In the genomic region with DNA sequence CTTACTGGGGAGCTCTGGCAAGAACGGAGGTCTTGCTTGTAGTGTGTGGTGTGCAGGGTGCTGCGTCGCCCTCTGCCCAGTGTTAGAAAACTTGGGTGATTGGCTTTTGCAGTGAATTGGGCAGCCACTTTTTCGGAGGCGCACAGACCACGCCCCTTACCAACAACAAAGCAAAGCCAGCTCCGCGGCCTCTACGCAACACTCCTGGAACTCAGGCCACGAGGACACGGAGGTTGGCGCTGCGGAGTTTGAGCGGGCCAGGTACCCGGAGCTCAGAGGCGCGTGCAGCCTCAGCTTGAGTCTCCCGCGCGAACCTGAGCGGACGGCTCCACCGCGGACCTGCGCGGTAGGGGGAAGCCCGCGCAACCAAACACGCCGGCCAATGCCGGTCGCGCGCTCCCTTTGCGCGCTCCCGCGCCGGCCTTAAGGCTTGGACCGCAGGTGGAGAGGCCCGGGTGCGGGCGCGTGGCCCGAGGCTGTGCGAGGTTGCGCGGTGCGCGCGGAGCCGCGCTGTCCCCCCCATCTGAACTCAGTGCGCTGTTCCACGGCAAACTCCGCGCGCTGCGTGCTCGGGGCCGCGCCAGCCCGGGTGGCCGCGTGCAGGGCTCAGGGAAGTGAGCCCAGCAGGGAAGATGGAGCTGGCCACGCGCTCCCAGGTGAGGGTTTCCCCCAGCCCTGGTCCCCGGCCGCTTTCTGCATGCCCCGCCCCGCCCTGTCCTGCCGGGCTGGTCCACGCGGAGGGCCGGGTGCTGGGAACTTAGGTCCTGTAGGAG, we compare ENCODE assay signal across 8 mouse cellular contexts. TPM values are rescaled to one million over a fixed set of nuclear protein-coding genes. Genes with fewer than 3 reads are reported as not detected.
DNase-seq lines count a peak whose midpoint lies in the region; ATAC-seq lines count a peak whose summit lies in the region.

No protein-coding gene starts in this region.

- under 1% methylated on average over 73 of the region's 75 CpGs for WGBS in forebrain, embryonic 15.5 days
- under 1% methylated on average over 73 of the region's 75 CpGs for WGBS in hindbrain, embryonic 12.5 days

- no peaks in the 10 kb centered on the region for H3K36me3 ChIP-seq in forebrain, embryonic 15.5 days
- no peaks in the 10 kb centered on the region for H3K36me3 ChIP-seq in hindbrain, embryonic 12.5 days

- peaks cover 4% of the 10 kb centered on the region for H3K4me1 ChIP-seq in forebrain, embryonic 15.5 days
- peaks cover 3% of the 10 kb centered on the region; the same call in 1 of the 2 replicates for H3K4me1 ChIP-seq in hindbrain, embryonic 12.5 days

- peak overlapping the region; percentile 72 for H3K4me3 ChIP-seq in forebrain, embryonic 15.5 days
- H3K4me3 ChIP-seq in hindbrain, embryonic 12.5 days = peak overlapping the region; percentile 60

- H3K9ac ChIP-seq in forebrain, embryonic 15.5 days (replicated peaks) = peak overlapping the region; percentile 80
- peak overlapping the region; percentile 71 for H3K9ac ChIP-seq in hindbrain, embryonic 12.5 days

- 0 out of 2 replicates have a peak, but pooled peaks cover 6% of the 10 kb centered on the region for H3K27me3 ChIP-seq in forebrain, embryonic 15.5 days
- H3K27me3 ChIP-seq in hindbrain, embryonic 12.5 days = peaks cover 8% of the 10 kb centered on the region; the same call in 1 of the 2 replicates

- ATAC-seq in forebrain, embryonic 15.5 days (replicated peaks) = peak; percentile 97
- peak; percentile 95 for ATAC-seq in hindbrain, embryonic 12.5 days (ENCODE audit: low FRiP score)

- 0 out of 2 replicates have a peak overlapping the region, but pooled peaks have one; percentile 34 for H3K27ac ChIP-seq in forebrain, embryonic 15.5 days (replicated peaks)
- H3K27ac ChIP-seq in hindbrain, embryonic 12.5 days = peak overlapping the region; percentile 35

- peak; percentile 87 for DNase-seq in MEL-GATA-1-ER (ENCODE audit: extremely low read depth, low read depth)
- peak; percentile 32 for DNase-seq in cerebellum, adult 11-12 months
- DNase-seq in layer of hippocampus, postnatal 25 days (ENCODE audit: extremely low spot score in 1 of 2, low spot score in 1 of 2) = peak; percentile 41 to 57
- peak; percentile 63 for DNase-seq in lung, postnatal 14 days
- peak; percentile 50 for DNase-seq in ovary, postnatal 14 days (ENCODE audit: low spot score)
- peak; percentile 76 for DNase-seq in thymus, postnatal 14 days

- peak overlapping the region; percentile 100 for H3K4me2 ChIP-seq in forebrain, embryonic 15.5 days (replicated peaks)
- peak overlapping the region; percentile 91 for H3K4me2 ChIP-seq in hindbrain, embryonic 12.5 days (replicated peaks)

- H3K9me3 ChIP-seq in forebrain, embryonic 15.5 days = no peaks in the 10 kb centered on the region
- H3K9me3 ChIP-seq in hindbrain, embryonic 12.5 days (replicated peaks) = no peaks in the 10 kb centered on the region

RNA-seq across cellular contexts. Expression of a gene that starts 39.4 kb away (rescaled TPM):
- 11.6 and 13.9 TPM in 2 replicates for polyA plus RNA-seq in forebrain, embryonic 15.5 days (2015; fragmentation: Nextera tagmentation; extraction: Ambion mirVana)
- polyA plus RNA-seq in hindbrain, embryonic 12.5 days (2016; fragmentation: Nextera tagmentation; extraction: Ambion mirVana) = 16.2 and 20.2 TPM in 2 replicates
- total RNA-seq in layer of hippocampus, postnatal 25 days (2021) = 1 to 10 TPM; 1.1 to 1.9 TPM

Comparison
In these comparisons a context has a peak if more than half of its experiments do, and no peak if none do; other contexts are left out.
1. Peak in every context shown above with its lines: DNase-seq, ATAC-seq, H3K4me3 ChIP-seq and H3K27ac ChIP-seq.
2. DNase-seq: peak in every context shown above with its lines; median percentile 87 in MEL-GATA-1-ER; 76 in thymus, postnatal 14 days; 63 in lung, postnatal 14 days; 50 in ovary, postnatal 14 days; 49 in layer of hippocampus, postnatal 25 days; 32 in cerebellum, adult 11-12 months.